Mouse (Mus musculus) kidney, adult 8-10 months (tissue): ENCODE measurements around the gene Gap43.
"Not testable (repeated sequence)": the region's sequence is repeated elsewhere in the genome, so short reads cannot be mapped to it uniquely, and the experiment has no call there.

Experiments
- DNase-seq, 2 experiments: peaks; one replicate each; pipeline ENCODE4 v3.0.0; 2022

Gene Gap43

DNA sequence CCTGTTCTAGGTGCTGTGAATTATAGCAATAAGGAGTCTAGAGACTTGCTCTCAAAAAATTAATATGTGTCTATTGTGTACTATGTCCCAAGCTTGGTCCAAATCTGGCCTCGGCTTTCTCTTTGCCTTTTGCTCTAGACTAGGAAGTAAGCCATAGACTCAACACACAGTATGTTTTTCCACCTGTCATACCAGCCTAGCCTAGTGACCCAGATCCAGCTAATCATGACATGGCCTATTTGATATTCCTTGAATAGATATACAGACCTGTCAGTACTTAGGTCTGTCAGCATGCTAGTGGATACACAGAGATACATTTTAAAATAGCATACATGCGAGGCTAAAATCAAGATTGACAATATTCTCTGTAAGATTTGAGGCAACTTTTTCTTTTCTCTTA, 46.4 kb downstream of the Gap43 start:
- no peak for DNase-seq

DNA sequence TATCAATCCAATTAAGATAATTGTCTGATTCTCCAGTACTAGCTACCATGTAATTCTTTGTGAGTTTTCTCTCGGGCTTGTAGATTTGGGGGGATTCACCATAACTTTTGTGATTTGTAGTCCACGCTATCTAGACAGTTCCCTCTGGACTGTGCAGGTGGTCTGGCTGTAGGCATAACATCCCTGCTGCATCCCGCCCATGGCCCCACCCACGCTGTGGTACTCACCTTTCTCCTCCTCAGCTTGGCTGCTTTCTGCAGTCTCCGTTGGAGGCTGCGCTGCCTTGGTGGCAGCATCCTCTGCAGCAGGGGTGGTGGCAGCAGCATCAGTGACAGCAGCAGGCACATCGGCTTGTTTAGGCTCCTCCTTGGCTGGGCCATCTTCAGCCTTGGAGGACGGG, 48.9 kb downstream of the Gap43 start:
- DNase-seq, result no peak

GRCm38 (mm10) chr16:42284005-42284404, 56.4 kb downstream of the Gap43 start:
- DNase-seq, result no peak

- no peak for DNase-seq
These were observed 62.7 kb downstream of the Gap43 start for GRCm38 (mm10) chr16:42277713-42278112.

- no peak for DNase-seq
These were observed 63.2 kb downstream of the Gap43 start for GRCm38 (mm10) chr16:42277268-42277667.

DNA sequence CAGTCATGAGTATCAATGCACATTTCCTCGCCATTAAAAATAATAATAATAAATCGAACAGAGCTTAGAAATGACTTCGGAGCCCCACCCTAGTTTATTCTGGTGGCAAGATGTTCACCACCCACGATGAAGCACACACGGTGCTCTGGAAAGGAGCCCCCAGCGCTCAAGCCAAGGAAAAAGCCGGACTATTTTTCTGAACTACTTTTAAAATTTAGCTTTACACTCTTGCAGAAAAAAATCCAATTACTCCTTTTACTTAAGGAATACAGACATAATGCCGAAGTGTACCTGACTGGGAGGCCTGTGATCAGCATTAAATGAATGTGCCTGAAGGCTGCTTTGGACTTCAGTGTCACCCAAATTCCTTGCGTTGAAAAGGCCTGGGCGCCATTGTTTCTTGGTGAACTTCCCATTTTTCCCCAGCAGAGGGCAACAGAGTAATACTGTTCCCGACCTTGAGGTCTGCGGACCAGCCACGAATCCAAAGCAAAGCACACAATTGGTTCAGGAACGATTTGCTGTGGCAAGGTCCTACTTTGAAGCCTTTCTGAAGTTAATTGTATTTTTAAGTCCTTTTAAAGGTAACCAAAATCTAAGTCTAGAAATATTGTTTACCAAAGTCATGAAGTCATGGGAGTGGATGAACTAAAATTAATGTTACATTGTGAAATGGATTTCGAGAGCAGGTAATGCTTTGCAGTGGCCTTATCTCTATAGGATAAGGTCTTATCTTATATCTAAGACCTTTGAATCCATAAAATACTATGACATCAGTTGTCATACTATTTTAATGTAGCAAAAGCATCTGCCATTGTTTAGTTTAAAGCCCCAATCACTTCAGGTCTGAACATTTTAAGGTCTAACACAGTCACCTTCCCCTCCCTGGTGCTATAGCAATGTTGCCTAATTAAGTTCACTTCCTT, 64.0 kb downstream of the Gap43 start:
- peak; percentile 43 to 75 for DNase-seq

DNA sequence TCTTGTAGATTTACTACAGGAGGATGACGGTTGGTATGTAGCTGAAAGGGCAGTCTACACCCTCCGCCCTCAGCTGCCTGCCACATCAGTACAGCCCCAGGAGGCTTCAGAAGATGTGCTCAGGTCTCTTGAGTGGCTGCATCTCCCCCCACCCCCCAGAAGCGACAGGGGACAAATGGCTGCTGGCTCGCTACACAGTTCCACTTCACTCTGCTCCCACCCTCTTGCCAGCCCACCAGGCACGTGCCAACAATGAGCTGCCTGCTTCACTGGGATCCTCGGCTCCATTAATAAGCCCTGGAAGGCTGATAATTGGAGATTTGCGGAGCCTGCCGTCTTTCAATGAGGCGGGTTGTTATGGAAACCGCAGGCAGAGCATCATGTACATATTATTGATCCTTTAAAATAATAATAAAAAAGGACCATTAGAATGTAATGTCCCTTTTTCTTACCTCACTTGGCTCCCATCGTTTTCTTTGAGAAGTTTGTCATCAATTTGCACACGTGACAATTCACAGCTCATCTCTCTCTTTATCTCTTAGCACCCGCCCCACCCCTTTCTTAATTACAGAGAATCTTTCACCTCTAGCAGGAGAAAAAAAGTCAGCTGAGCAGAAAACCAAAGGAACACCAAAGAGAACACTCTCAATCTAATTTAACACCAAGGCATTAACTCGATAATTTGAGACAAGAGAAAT, 64.8 kb downstream of the Gap43 start:
- no peak for DNase-seq

DNA sequence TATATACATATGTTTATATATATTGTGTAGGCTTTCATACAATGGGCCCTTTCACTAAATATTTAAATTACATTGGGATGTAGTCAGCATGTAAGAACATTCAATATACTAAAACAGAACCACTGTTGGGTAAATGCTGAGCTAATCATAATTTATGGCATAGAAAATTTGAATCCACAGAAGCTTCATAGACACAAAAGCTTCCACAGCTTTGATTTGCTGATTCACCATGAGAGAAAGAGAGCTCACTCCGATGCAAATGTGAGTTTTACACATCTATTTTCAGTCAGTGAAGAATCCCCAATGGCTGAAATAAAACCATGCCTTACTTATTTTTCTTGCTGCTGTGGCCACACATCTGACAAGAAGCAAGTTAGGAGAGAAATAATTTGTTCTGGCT, 69.2 kb downstream of the Gap43 start:
- no peak for DNase-seq

GRCm38 (mm10) chr16:42269587-42269967, 70.9 kb downstream of the Gap43 start:
- no peak for DNase-seq

GRCm38 (mm10) chr16:42268843-42269586, 71.4 kb downstream of the Gap43 start:
- no peak for DNase-seq

DNA sequence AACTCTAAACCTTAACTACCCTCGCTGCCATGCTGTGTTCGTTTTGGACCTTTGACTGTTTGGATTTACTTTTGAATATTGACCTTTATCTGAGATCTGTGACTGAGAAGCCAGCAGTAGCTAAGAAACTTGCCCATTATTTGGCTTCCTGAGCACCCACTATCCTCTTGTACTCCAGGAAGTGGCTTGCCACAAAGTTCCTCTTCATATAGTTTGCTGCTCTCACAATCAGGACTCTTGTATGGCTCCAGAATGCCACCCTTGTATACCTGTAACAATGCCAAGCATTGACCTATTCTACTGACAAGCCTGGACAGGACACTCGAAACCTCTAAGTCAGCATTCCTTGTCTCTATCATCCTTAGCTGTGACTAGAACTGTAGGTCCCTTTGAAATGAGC, 75.3 kb downstream of the Gap43 start:
- DNase-seq, result no peak

GRCm38 (mm10) chr16:42262935-42263542, 77.4 kb downstream of the Gap43 start:
- no peak for DNase-seq

DNA sequence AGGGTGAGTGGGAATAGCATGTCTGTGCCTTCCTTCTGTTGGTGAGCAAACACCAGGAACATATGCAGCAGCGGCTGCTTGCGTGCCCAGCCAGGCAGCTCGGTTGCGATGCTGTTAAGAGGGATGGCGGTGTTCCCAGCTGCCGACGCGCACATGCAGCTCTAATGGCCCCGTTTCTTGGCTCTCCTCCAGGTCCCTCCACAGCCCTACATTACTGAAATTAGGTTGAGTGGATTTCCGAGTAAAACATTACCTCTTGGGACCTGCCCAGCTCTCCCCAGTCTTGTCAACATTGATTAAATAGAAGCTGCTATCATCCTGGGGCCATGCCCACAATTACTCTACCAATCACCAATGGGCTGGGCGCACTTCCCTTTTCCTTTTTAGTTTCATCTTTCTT, 84.8 kb downstream of the Gap43 start:
- no peak for DNase-seq

DNA sequence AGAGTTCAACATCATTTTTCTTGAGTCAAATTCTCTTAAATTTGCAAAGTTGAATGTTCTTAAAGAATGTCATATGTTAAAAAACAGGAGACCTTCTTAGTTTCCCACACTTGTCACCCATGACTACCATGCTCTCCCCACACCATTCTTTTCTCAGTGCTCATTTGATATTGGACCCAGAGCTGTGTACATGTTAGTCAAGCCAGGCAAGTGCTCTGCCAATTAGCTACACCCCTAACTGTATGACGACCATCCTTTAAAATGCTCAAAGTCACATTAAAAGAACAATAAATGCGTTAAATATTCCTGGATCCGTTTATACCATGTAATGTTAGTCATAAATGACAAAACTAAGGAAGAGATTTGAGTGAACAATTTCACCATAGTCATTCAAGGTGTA, 85.2 kb downstream of the Gap43 start:
- DNase-seq, result no peak

GRCm38 (mm10) chr16:42252252-42252651, 88.2 kb downstream of the Gap43 start:
- DNase-seq, result no peak

- DNase-seq, result not testable (repeated sequence)
These were observed 96.3 kb downstream of the Gap43 start for GRCm38 (mm10) chr16:42244121-42244520.

GRCm38 (mm10) chr16:42231306-42231705, 109.1 kb downstream of the Gap43 start:
- no peak for DNase-seq
